Mouse (Mus musculus) liver, embryonic 14.5 days (tissue): ENCODE measurements around the gene G430095P16Rik. TPM values are rescaled to one million over a fixed set of nuclear protein-coding genes. Genes with fewer than 3 reads are reported as not detected.

ENCODE experiments used
- ATAC-seq: fragments of 200-750 bp; cut with Nextera tagmentation; 2 replicates; pipeline ENCODE4 v1.8.0; 2017; ENCODE audit warnings: moderate number of reproducible peaks, mild to moderate bottlenecking, moderate library complexity; ENCODE audit not compliant: insufficient read depth
- DNase-seq, 3 experiments: peaks; one replicate each; pipeline ENCODE4 v3.0.0-alpha.2; 2012 to 2013; ENCODE audit warnings: low read depth in 3 of 3, low spot score in 3 of 3
- H3K27ac ChIP-seq: fragments of 300-500 bp; sonication (generic); 2 replicates; pipeline ENCODE4 v1.5.1; 2014; ENCODE audit warnings: moderate library complexity, mild to moderate bottlenecking, control low read depth, inconsistent platforms
- H3K27me3 ChIP-seq: fragments of 300-500 bp; sonication (generic); 2 replicates; pipeline ENCODE4 v1.6.1; 2014; ENCODE audit warnings: mild to moderate bottlenecking, low read length, moderate library complexity; ENCODE audit not compliant: control insufficient read depth, insufficient read depth
- H3K36me3 ChIP-seq: fragments of 300-500 bp; sonication (generic); replicated peaks from 2 replicates; pipeline ENCODE4 v1.6.1; 2014; ENCODE audit warnings: low read depth; ENCODE audit not compliant: control insufficient read depth, insufficient read depth
- H3K4me1 ChIP-seq, 2 experiments: fragments of 200-500 bp in 1 of 2; fragments of 300-500 bp in 1 of 2; sonication (generic) in 1 of 2; replicated peaks; 2 replicates each; pipeline ENCODE4 v1.6.1; 2012 to 2014; ENCODE audit warnings: antibody characterized with exemption in 1 of 2, inconsistent platforms in 1 of 2, low read length in 1 of 2; ENCODE audit not compliant: control insufficient read depth in 2 of 2, insufficient read depth in 2 of 2
- H3K4me2 ChIP-seq: fragments of 300-500 bp; sonication (generic); 2 replicates; pipeline ENCODE4 v1.6.1; 2014; ENCODE audit warnings: low read depth, mild to moderate bottlenecking, control low read depth, moderate library complexity
- H3K4me3 ChIP-seq, 2 experiments: fragments of 200-500 bp in 1 of 2; fragments of 300-500 bp in 1 of 2; sonication (generic) in 1 of 2; 2 replicates each; pipeline ENCODE4 v1.5.1; 2012 to 2014; ENCODE audit warnings: low read depth in 2 of 2, low read length in 2 of 2, mild to moderate bottlenecking in 2 of 2, control low read depth in 1 of 2, inconsistent platforms in 1 of 2, moderate library complexity in 1 of 2; ENCODE audit not compliant: insufficient read depth in 1 of 2
- H3K9ac ChIP-seq: fragments of 300-500 bp; sonication (generic); replicated peaks from 2 replicates; pipeline ENCODE4 v1.6.1; 2014; ENCODE audit warnings: mild to moderate bottlenecking, control low read depth, moderate library complexity
- H3K9me3 ChIP-seq: fragments of 300-500 bp; sonication (generic); 2 replicates; pipeline ENCODE4 v1.6.1; 2016; ENCODE audit warnings: low read length, mixed read lengths; ENCODE audit not compliant: control insufficient read depth
- CTCF ChIP-seq: IDR thresholded peaks from 2 replicates; pipeline ENCODE4 v1.5.1; 2016; ENCODE audit warnings: antibody characterized with exemption, low read depth, control low read depth
- EP300 ChIP-seq: IDR thresholded peaks from 2 replicates; pipeline ENCODE4 v1.6.1; 2016; ENCODE audit warnings: antibody characterized with exemption, low read depth
- WGBS: fragments of 180-500 bp; shearing (Covaris S2); extraction: QIAGEN DNeasy Blood & Tissue Kit; methylation state at CpG from one replicate; pipeline ENCODE4 v1.1.7; 2014; ENCODE audit not compliant: insufficient replicate concordance; 5-methylcytosine and 5-hydroxymethylcytosine counted together
- polyA plus RNA-seq, 2 experiments: library from polyadenylated mRNA; depleted of rRNA in 1 of 2; stranded (reverse) in 1 of 2; unstranded in 1 of 2; fragments of >200 nt; fragmentation: Nextera tagmentation in 1 of 2; extraction: Ambion mirVana in 1 of 2; gene quantifications; 2 replicates each; pipeline versions ENCODE4 v1.2.1 to v1.2.3; 2012 to 2014

G430095P16Rik gene
- polyA plus RNA-seq, 2 experiments = 10.3 to 11.9 TPM

- no peaks in the 10 kb centered on the region for H3K9me3 ChIP-seq
- no peak overlapping the region for H3K4me3 ChIP-seq
- WGBS = 25% methylated on average over 17 of the region's 17 CpGs
- peaks cover 0 to 17% of the 10 kb centered on the region in 2 experiments; a peak in 3 of 4 replicates for H3K4me1 ChIP-seq
- peaks cover 3% of the 10 kb centered on the region; the same call in 1 of the 2 replicates for H3K27me3 ChIP-seq
- ATAC-seq = 0 out of 2 replicates have a peak, but pooled peaks have one; percentile 19
- H3K27ac ChIP-seq = no peak overlapping the region
- H3K4me2 ChIP-seq = no peak overlapping the region
- no peak for DNase-seq
- peak; percentile 21 for TF ChIP-seq CTCF
- TF ChIP-seq EP300 = no peak
- no peak overlapping the region for H3K9ac ChIP-seq
- no peaks in the 10 kb centered on the region for H3K36me3 ChIP-seq
Observed at GRCm38 (mm10) chr8:84745032-84745925, 22.5 kb downstream of the G430095P16Rik start.

DNA sequence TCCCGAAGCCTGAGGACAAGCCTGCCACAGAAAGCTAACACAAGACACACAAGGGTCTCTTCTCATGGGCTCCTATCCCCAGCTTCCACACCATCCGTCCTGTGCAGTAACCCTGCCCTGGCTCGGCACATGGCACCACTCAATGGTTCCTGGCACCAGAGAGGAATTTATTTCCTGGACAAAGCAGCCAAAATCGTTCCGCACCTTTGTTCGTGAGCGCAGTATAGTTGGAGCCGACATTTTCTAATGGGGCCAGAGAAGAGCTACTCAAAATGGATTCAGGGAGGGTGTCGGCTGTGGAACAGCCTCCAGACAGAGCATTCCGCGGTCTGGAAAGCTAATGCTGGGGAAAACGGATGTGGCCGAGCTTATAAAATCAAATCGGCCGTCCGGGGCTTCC is 26.7 kb downstream of the G430095P16Rik start:
- WGBS = 80% methylated on average over 16 of the region's 16 CpGs

GRCm38 (mm10) chr8:84752734-84753582 is 30.2 kb downstream of the G430095P16Rik start:
- ATAC-seq = peak; percentile 43; the same call in 1 of the 2 replicates
- H3K4me3 ChIP-seq = no peak overlapping the region
- H3K36me3 ChIP-seq = no peaks in the 10 kb centered on the region
- no peaks in the 10 kb centered on the region for H3K9me3 ChIP-seq
- H3K27me3 ChIP-seq = no peaks in the 10 kb centered on the region; the same call in none of the 2 replicates
- H3K4me2 ChIP-seq = no peak overlapping the region
- peaks cover 0 to 4% of the 10 kb centered on the region in 2 experiments; a peak in 1 of 4 replicates for H3K4me1 ChIP-seq
- TF ChIP-seq CTCF (no peak), EP300 (no peak)
- 45% methylated on average over 6 of the region's 6 CpGs for WGBS
- H3K27ac ChIP-seq = no peak overlapping the region
- H3K9ac ChIP-seq = no peak overlapping the region; the same call in 1 of the 2 replicates
- no peak for DNase-seq

More for the DNA sequence above, 26.7 kb downstream of the G430095P16Rik start:
- H3K4me1 ChIP-seq = peaks cover 0 to 13% of the 10 kb centered on the region in 2 experiments; a peak in 2 of 4 replicates
- H3K27ac ChIP-seq = no peak overlapping the region
- no peak overlapping the region for H3K9ac ChIP-seq
- TF ChIP-seq CTCF (no peak), EP300 (no peak)
- H3K4me3 ChIP-seq = no peak overlapping the region
- no peak for DNase-seq
- ATAC-seq = no peak
- H3K9me3 ChIP-seq = no peaks in the 10 kb centered on the region
- H3K36me3 ChIP-seq = no peaks in the 10 kb centered on the region
- H3K4me2 ChIP-seq = no peak overlapping the region
- no peaks in the 10 kb centered on the region; the same call in none of the 2 replicates for H3K27me3 ChIP-seq

DNA sequence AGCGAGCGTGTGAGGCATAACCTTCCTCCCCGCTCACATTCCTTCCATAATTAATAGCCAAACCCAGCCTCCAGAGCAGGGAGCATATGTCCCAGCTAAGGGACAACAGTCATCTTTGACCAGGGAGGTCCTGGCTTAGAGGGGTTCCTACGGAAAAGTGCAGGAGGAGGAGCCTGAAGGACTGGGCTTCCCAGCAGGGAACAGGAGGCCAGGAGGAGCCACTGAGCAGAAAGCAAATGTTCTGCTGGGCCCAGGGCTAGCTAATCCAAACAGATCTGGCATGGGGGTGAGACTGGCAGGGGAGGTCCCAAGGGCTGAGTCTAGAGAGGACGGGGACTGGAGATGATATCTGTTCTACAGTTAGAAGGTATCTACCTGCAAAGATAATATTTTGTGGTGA is 34.7 kb downstream of the G430095P16Rik start:
- no peak for TF ChIP-seq EP300
- TF ChIP-seq CTCF = no peak
- Histone ChIP-seq H3K4me1 (peaks cover 0 to 6% of the 10 kb centered on the region in 2 experiments; a peak in 1 of 4 replicates), H3K27ac (no peak overlapping the region), H3K27me3 (no peaks in the 10 kb centered on the region; the same call in 1 of the 2 replicates), H3K9me3 (no peaks in the 10 kb centered on the region), H3K4me3 (no peak overlapping the region), H3K4me2 (no peak overlapping the region), H3K36me3 (no peaks in the 10 kb centered on the region), H3K9ac (no peak overlapping the region)
- ATAC-seq (no peak), DNase-seq (no peak)
- 81% methylated on average over 5 of the region's 5 CpGs for WGBS
